Mouse (Mus musculus) intestine, embryonic 14.5 days (tissue): ENCODE measurements at regions not wholly inside any gene's neighbourhood (a gene's known extent, or its start where the extent isn't known, plus 50 kb on each side); places are given as distances from the start of the nearest gene placed in this dataset.

Experiments used
- ATAC-seq: fragments of 200-750 bp; cut with Nextera tagmentation; replicated peaks from 2 replicates; pipeline ENCODE4 v1.8.0; 2017; ENCODE audit warnings: low read depth, moderate number of reproducible peaks, moderate TSS enrichment, moderate library complexity; ENCODE audit not compliant: low FRiP score, low TSS enrichment
- DNase-seq: peaks from one replicate; pipeline ENCODE4 v3.0.0-alpha.2; 2018; ENCODE audit warnings: low spot score
- H3K27ac ChIP-seq: fragments of 300-500 bp; sonication (generic); 2 replicates; pipeline ENCODE4 v1.5.1; 2014; ENCODE audit warnings: low read depth, mild to moderate bottlenecking, control low read depth
- H3K27me3 ChIP-seq: fragments of 300-500 bp; sonication (generic); replicated peaks from 2 replicates; pipeline ENCODE4 v1.6.1; 2014; ENCODE audit warnings: low read length, control low read depth; ENCODE audit not compliant: control insufficient read depth, insufficient read depth
- H3K36me3 ChIP-seq: fragments of 300-500 bp; sonication (generic); 2 replicates; pipeline ENCODE4 v1.6.1; 2014; ENCODE audit warnings: low read length, control low read depth; ENCODE audit not compliant: control insufficient read depth, insufficient read depth
- H3K4me1 ChIP-seq: fragments of 300-500 bp; sonication (generic); replicated peaks from 2 replicates; pipeline ENCODE4 v1.6.1; 2014; ENCODE audit warnings: low read length, control low read depth, mixed read lengths; ENCODE audit not compliant: control insufficient read depth, insufficient read depth
- H3K4me2 ChIP-seq: fragments of 300-500 bp; sonication (generic); 2 replicates; pipeline ENCODE4 v1.6.1; 2014; ENCODE audit warnings: low read length
- H3K4me3 ChIP-seq: fragments of 300-500 bp; sonication (generic); 2 replicates; pipeline ENCODE4 v1.5.1; 2014; ENCODE audit warnings: low read depth, low read length, control low read depth, mixed read lengths
- H3K9ac ChIP-seq: fragments of 300-500 bp; sonication (generic); 2 replicates; pipeline ENCODE4 v1.6.1; 2014; ENCODE audit warnings: mild to moderate bottlenecking, low read length
- H3K9me3 ChIP-seq: fragments of 300-500 bp; sonication (generic); 2 replicates; pipeline ENCODE4 v1.6.1; 2016; ENCODE audit warnings: low read length, control low read depth; ENCODE audit not compliant: control insufficient read depth
- WGBS: fragments of 180-500 bp; shearing (Covaris S2); extraction: QIAGEN DNeasy Blood & Tissue Kit; methylation state at CpG from one replicate; pipeline ENCODE4 v1.1.7; 2014; 5-methylcytosine and 5-hydroxymethylcytosine counted together

GRCm38 (mm10) chr3:149786096-149786495, 795.7 kb upstream of the Adgrl2 start:
- Histone ChIP-seq H3K36me3 (no peaks in the 10 kb centered on the region), H3K27me3 (no peaks in the 10 kb centered on the region)
- DNase-seq = no peak

GRCm38 (mm10) chr3:149783903-149784608, 793.7 kb upstream of the Adgrl2 start:
- Histone ChIP-seq H3K4me1 (no peaks in the 10 kb centered on the region), H3K9me3 (no peaks in the 10 kb centered on the region), H3K4me3 (no peak overlapping the region), H3K36me3 (no peaks in the 10 kb centered on the region), H3K4me2 (no peak overlapping the region), H3K9ac (no peak overlapping the region), H3K27ac (no peak overlapping the region), H3K27me3 (no peaks in the 10 kb centered on the region)
- no peak for ATAC-seq
- 52% methylated on average over 2 of the region's 2 CpGs for WGBS
- DNase-seq = no peak

More at GRCm38 (mm10) chr3:149786096-149786495, 795.7 kb upstream of the Adgrl2 start:
- H3K9me3 ChIP-seq = no peaks in the 10 kb centered on the region
- no peak overlapping the region for H3K4me2 ChIP-seq
- H3K4me3 ChIP-seq = no peak overlapping the region
- no peak overlapping the region for H3K27ac ChIP-seq
- no peaks in the 10 kb centered on the region for H3K4me1 ChIP-seq
- ATAC-seq = no peak
- no peak overlapping the region for H3K9ac ChIP-seq
- 85% methylated on average over 2 of the region's 2 CpGs for WGBS

- Histone ChIP-seq H3K4me3 (no peak overlapping the region), H3K9ac (no peak overlapping the region), H3K4me2 (no peak overlapping the region), H3K4me1 (no peaks in the 10 kb centered on the region), H3K27me3 (no peaks in the 10 kb centered on the region), H3K27ac (no peak overlapping the region), H3K9me3 (no peaks in the 10 kb centered on the region), H3K36me3 (no peaks in the 10 kb centered on the region)
- ATAC-seq = no peak
- 85% methylated on average over 2 of the region's 2 CpGs for WGBS
- DNase-seq = no peak
These were observed 777.6 kb upstream of the Adgrl2 start for GRCm38 (mm10) chr3:149767847-149768421.

- H3K9ac ChIP-seq = no peak overlapping the region
- H3K27me3 ChIP-seq = no peaks in the 10 kb centered on the region
- DNase-seq (no peak), ATAC-seq (no peak)
- 93% methylated on average over 2 of the region's 2 CpGs for WGBS
- no peaks in the 10 kb centered on the region for H3K36me3 ChIP-seq
- no peak overlapping the region for H3K4me3 ChIP-seq
- H3K9me3 ChIP-seq = no peaks in the 10 kb centered on the region
- no peaks in the 10 kb centered on the region for H3K4me1 ChIP-seq
- no peak overlapping the region for H3K27ac ChIP-seq
- no peak overlapping the region for H3K4me2 ChIP-seq
These were observed 770.9 kb upstream of the Adgrl2 start for GRCm38 (mm10) chr3:149761245-149761644.

GRCm38 (mm10) chr3:149757910-149758592, 767.7 kb upstream of the Adgrl2 start:
- Histone ChIP-seq H3K9me3 (no peaks in the 10 kb centered on the region), H3K36me3 (no peaks in the 10 kb centered on the region), H3K9ac (no peak overlapping the region), H3K4me2 (no peak overlapping the region), H3K4me3 (no peak overlapping the region), H3K27me3 (no peaks in the 10 kb centered on the region), H3K27ac (no peak overlapping the region), H3K4me1 (no peaks in the 10 kb centered on the region)
- DNase-seq (no peak), ATAC-seq (no peak)
- WGBS = 53% methylated on average over 6 of the region's 6 CpGs

GRCm38 (mm10) chr3:149736069-149736468, 745.7 kb upstream of the Adgrl2 start:
- Histone ChIP-seq H3K27ac (no peak overlapping the region), H3K36me3 (no peaks in the 10 kb centered on the region), H3K4me2 (no peak overlapping the region), H3K4me1 (no peaks in the 10 kb centered on the region), H3K4me3 (no peak overlapping the region), H3K9me3 (no peaks in the 10 kb centered on the region), H3K27me3 (no peaks in the 10 kb centered on the region), H3K9ac (no peak overlapping the region)
- WGBS = 61% methylated on average over 3 of the region's 3 CpGs
- DNase-seq (no peak), ATAC-seq (no peak)

- no peaks in the 10 kb centered on the region for H3K4me1 ChIP-seq
- no peak overlapping the region for H3K9ac ChIP-seq
- WGBS = 93% methylated on average over 4 of the region's 4 CpGs
- no peak for DNase-seq
- no peaks in the 10 kb centered on the region for H3K27me3 ChIP-seq
- no peak overlapping the region for H3K27ac ChIP-seq
- ATAC-seq = no peak
- H3K4me2 ChIP-seq = no peak overlapping the region
- no peaks in the 10 kb centered on the region for H3K36me3 ChIP-seq
- no peak overlapping the region for H3K4me3 ChIP-seq
- no peaks in the 10 kb centered on the region for H3K9me3 ChIP-seq
These were observed 735.9 kb upstream of the Adgrl2 start for GRCm38 (mm10) chr3:149726212-149726611.

- no peak overlapping the region for H3K4me2 ChIP-seq
- no peaks in the 10 kb centered on the region for H3K36me3 ChIP-seq
- H3K9me3 ChIP-seq = no peaks in the 10 kb centered on the region
- no peak overlapping the region for H3K27ac ChIP-seq
- H3K4me3 ChIP-seq = no peak overlapping the region
- WGBS = 75% methylated on average over 3 of the region's 3 CpGs
- no peak for ATAC-seq
- no peak overlapping the region for H3K9ac ChIP-seq
- DNase-seq = no peak
- H3K4me1 ChIP-seq = no peaks in the 10 kb centered on the region
- H3K27me3 ChIP-seq = no peaks in the 10 kb centered on the region
These were observed 734.5 kb upstream of the Adgrl2 start for GRCm38 (mm10) chr3:149724879-149725278.
